Mouse (Mus musculus) G1E (cell line): ENCODE results near the gene Fgf8.

Experiments used
- CTCF ChIP-seq: IDR thresholded peaks from 2 replicates; pipeline ENCODE4 v1.5.1; 2012; ENCODE audit warnings: low read depth, low read length, inconsistent platforms, mixed read lengths
- GATA1 ChIP-seq: IDR thresholded peaks from 2 replicates; pipeline ENCODE4 v1.6.1; 2012; ENCODE audit warnings: borderline replicate concordance, low read length, inconsistent platforms, mixed read lengths
- POLR2AphosphoS5 ChIP-seq: IDR thresholded peaks from 2 replicates; pipeline ENCODE4 v1.6.1; 2012; ENCODE audit warnings: low read depth, low read length, inconsistent platforms; ENCODE audit not compliant: insufficient replicate concordance

DNA sequence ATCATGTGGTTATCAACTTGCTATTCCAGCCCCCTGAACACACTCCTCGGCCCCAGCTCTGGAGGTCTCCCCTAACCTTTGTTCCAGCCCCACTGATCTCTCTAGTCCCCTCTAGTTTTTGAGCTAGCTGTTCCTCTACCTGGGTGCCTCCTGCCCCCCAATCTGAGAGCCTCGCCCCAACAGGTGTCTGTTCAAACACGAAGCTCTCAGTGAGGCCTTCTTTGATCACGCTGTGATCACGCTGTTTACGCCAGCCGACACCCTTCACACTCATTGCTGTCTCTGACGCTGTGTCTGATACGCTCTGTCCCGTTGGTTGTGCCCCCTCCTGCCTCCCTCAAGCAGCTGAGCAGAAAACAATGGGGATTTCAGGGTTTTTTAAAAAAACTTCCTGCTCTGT lies 9.2 kb downstream of the Fgf8 start:
- TF ChIP-seq CTCF (no peak), POLR2AphosphoS5 (no peak), GATA1 (no peak)
